Mouse (Mus musculus) embryonic fibroblast, embryonic 13.5 days (primary cell): Measurements from ENCODE around the gene Zfp287. TPM values are rescaled to one million over a fixed set of nuclear protein-coding genes. Genes with fewer than 3 reads are reported as not detected.

Experiments used
- H3K27ac ChIP-seq: 2 replicates; pipeline ENCODE4 v1.5.1; 2012; ENCODE audit warnings: low read length, control low read depth, inconsistent platforms; ENCODE audit not compliant: insufficient read depth
- H3K4me1 ChIP-seq: 2 replicates; pipeline ENCODE4 v1.6.1; 2011; ENCODE audit warnings: low read length; ENCODE audit not compliant: control insufficient read depth, insufficient read depth
- H3K4me3 ChIP-seq: 2 replicates; pipeline ENCODE4 v1.5.1; 2011; ENCODE audit warnings: mild to moderate bottlenecking, control low read depth, low read length; ENCODE audit not compliant: insufficient read depth
- CTCF ChIP-seq: IDR thresholded peaks from 2 replicates; pipeline ENCODE4 v1.5.1; 2011; ENCODE audit warnings: mild to moderate bottlenecking, control low read depth, low read length, moderate library complexity, borderline replicate concordance; ENCODE audit not compliant: insufficient read depth
- POLR2A ChIP-seq: IDR thresholded peaks from 2 replicates; pipeline ENCODE4 v1.6.1; 2011; ENCODE audit warnings: low read depth, mild to moderate bottlenecking, control low read depth, low read length, moderate library complexity
- polyA plus RNA-seq: library from polyadenylated mRNA; stranded (reverse); fragments of >200 nt; gene quantifications from 2 replicates; pipeline ENCODE4 v1.2.4, GENCODE M21; 2011; ENCODE audit warnings: low read depth; ENCODE audit not compliant: missing spikeins, insufficient read length

The Zfp287 gene
- polyA plus RNA-seq, 1 experiment, result 8.0 TPM

GRCm38 (mm10) chr11:62748062-62748461 is 16.4 kb upstream of the Zfp287 start:
- TF ChIP-seq CTCF (no peak), POLR2A (no peak)

GRCm38 (mm10) chr11:62747227-62747626 is 15.5 kb upstream of the Zfp287 start:
- Histone ChIP-seq H3K4me3 (no peak overlapping the region), H3K4me1 (0 out of 2 replicates have a peak, but pooled peaks cover 2% of the 10 kb centered on the region), H3K27ac (no peak overlapping the region)
- TF ChIP-seq CTCF, result no peak

More at GRCm38 (mm10) chr11:62748062-62748461, 16.4 kb upstream of the Zfp287 start:
- Histone ChIP-seq H3K4me1 (0 out of 2 replicates have a peak, but pooled peaks cover 2% of the 10 kb centered on the region), H3K4me3 (no peak overlapping the region), H3K27ac (no peak overlapping the region)

GRCm38 (mm10) chr11:62746001-62746533 is 14.4 kb upstream of the Zfp287 start:
- Histone ChIP-seq H3K27ac (no peak overlapping the region), H3K4me1 (peaks cover 2% of the 10 kb centered on the region; the same call in 1 of the 2 replicates), H3K4me3 (peak overlapping the region; percentile 54)
- TF ChIP-seq CTCF (no peak), POLR2A (no peak)

GRCm38 (mm10) chr11:62744103-62744502 is 12.4 kb upstream of the Zfp287 start:
- peak; percentile 82 for TF ChIP-seq CTCF
- TF ChIP-seq POLR2A, result no peak
- H3K4me1 ChIP-seq, result peaks cover 2% of the 10 kb centered on the region; the same call in 1 of the 2 replicates
- no peak overlapping the region for H3K27ac ChIP-seq
- no peak overlapping the region for H3K4me3 ChIP-seq

GRCm38 (mm10) chr11:62742261-62742957 is 10.7 kb upstream of the Zfp287 start:
- Histone ChIP-seq H3K4me1 (peaks cover 2% of the 10 kb centered on the region; the same call in 1 of the 2 replicates), H3K27ac (no peak overlapping the region), H3K4me3 (no peak overlapping the region)
- no peak for TF ChIP-seq POLR2A
- no peak for TF ChIP-seq CTCF

GRCm38 (mm10) chr11:62741186-62741585 is 9.5 kb upstream of the Zfp287 start:
- peaks cover 2% of the 10 kb centered on the region; the same call in 1 of the 2 replicates for H3K4me1 ChIP-seq
- no peak overlapping the region for H3K4me3 ChIP-seq
- H3K27ac ChIP-seq, result no peak overlapping the region
- TF ChIP-seq CTCF (no peak), POLR2A (no peak)

- TF ChIP-seq POLR2A, result no peak
- no peak for TF ChIP-seq CTCF
- H3K27ac ChIP-seq, result no peak overlapping the region
- H3K4me3 ChIP-seq, result no peak overlapping the region
- peaks cover 5% of the 10 kb centered on the region for H3K4me1 ChIP-seq
Observed at GRCm38 (mm10) chr11:62732665-62733064, 960 bp upstream of the Zfp287 start.

- Histone ChIP-seq H3K4me1 (peaks cover 5% of the 10 kb centered on the region), H3K4me3 (no peak overlapping the region), H3K27ac (no peak overlapping the region)
- no peak for TF ChIP-seq POLR2A
- no peak for TF ChIP-seq CTCF
Observed at GRCm38 (mm10) chr11:62732022-62732387, 300 bp upstream of the Zfp287 start.

- no peak for TF ChIP-seq CTCF
- no peak for TF ChIP-seq POLR2A
Observed at GRCm38 (mm10) chr11:62728276-62728675, 3.4 kb downstream of the Zfp287 start.

GRCm38 (mm10) chr11:62710657-62711056 is 21.0 kb downstream of the Zfp287 start:
- Histone ChIP-seq H3K4me1 (no peaks in the 10 kb centered on the region), H3K27ac (no peak overlapping the region), H3K4me3 (no peak overlapping the region)
- TF ChIP-seq CTCF (no peak), POLR2A (no peak)

More at GRCm38 (mm10) chr11:62728276-62728675, 3.4 kb downstream of the Zfp287 start:
- peaks cover 5% of the 10 kb centered on the region for H3K4me1 ChIP-seq
- H3K27ac ChIP-seq, result no peak overlapping the region
- H3K4me3 ChIP-seq, result no peak overlapping the region

GRCm38 (mm10) chr11:62708252-62708651 is 23.5 kb downstream of the Zfp287 start:
- Histone ChIP-seq H3K4me1 (no peaks in the 10 kb centered on the region), H3K4me3 (no peak overlapping the region), H3K27ac (no peak overlapping the region)
- TF ChIP-seq CTCF, result no peak
- TF ChIP-seq POLR2A, result no peak
